Mouse (Mus musculus): ENCODE data around the gene Eef1a1.
"Not testable (repeated sequence)": the region's sequence is repeated elsewhere in the genome, so short reads cannot be mapped to it uniquely, and the experiment has no call there.

Eef1a1 gene

GRCm38 (mm10) chr9:78508106-78508786 lies 19.3 kb upstream of the Eef1a1 start:
- no peak for DNase-seq (ENCODE audit: low spot score in 2 of 2)

- no peak for DNase-seq (ENCODE audit: low spot score in 2 of 2)
These were observed 17.7 kb upstream of the Eef1a1 start for GRCm38 (mm10) chr9:78506722-78507077.

DNA sequence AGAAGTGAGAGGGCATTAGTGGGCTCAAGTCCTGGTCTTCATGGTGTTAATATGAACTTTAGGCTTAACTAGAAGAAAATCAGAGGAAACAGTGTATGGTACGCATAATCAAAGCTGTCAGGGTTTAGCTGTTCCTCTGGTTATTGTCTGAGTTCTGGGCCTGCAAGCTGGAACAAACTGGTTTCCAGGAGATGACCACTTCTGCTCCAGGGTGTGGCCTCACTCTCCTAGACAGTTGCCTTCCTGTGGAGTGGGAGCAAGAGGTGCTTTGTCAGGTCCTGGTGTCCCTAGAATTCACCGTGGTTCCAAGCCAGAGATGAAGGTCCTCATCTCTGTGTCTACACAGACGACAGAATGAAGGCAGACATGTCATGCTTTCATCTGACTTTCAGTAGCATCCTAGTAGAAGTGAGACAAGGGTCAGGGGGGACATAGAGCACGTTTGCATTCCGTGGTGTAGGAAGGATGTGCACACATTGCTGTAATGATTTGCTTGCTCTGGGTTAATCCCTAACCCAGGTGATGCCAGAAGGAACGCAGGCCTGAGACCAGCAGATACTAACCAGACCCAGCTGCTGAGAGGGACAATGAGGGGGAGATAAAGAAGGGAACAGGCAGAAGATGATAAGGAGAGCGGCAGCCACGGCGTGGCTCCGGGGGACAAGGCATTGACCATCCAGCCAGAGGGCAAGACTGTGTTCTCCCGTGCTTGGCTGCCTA lies 17.2 kb upstream of the Eef1a1 start:
- DNase-seq (ENCODE audit: low spot score in 2 of 2), result no peak

DNA sequence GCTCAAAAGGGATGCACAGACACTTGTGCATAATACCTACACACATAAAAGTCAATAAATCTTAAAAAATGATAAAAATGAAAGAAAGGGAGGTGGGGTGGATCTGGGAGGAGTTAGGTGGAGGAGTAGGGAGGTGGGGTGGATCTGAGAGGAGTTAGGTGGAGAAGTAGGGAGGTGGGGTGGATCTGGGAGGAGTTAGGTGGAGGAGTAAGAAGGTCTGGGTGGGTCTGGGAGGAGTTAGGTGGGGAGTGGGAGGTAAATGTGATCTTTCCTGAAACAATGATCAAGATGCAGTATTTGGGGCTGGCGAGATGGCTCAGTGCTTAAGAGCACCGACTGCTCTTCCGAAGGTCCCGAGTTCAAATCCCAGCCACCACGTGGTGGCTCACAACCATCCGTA lies 16.3 kb upstream of the Eef1a1 start:
- no peak for DNase-seq (ENCODE audit: low spot score in 2 of 2)

- DNase-seq (ENCODE audit: low spot score in 2 of 2), result no peak
These were observed 15.7 kb upstream of the Eef1a1 start for GRCm38 (mm10) chr9:78504679-78505078.

DNA sequence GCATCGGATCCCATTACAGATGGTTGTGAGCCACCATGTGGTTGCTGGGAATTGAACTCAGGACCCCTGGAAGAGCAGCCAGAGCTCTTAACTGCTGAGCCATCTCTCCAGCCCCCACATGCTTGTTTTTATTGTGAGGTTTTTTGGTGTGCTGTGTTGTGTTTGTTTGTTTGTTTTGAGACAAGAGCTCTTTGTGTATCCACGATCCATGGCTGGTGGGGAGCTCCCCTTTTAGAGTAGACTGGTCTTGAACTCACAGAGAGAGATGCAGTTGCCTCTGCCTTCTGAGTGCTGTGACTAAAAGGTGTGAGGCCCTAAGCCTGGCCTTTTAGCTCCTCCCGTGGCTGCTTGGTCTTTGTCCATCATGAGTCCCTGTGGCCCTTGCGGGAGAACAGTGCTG lies 15.2 kb upstream of the Eef1a1 start:
- DNase-seq (ENCODE audit: low spot score in 2 of 2), result no peak

DNA sequence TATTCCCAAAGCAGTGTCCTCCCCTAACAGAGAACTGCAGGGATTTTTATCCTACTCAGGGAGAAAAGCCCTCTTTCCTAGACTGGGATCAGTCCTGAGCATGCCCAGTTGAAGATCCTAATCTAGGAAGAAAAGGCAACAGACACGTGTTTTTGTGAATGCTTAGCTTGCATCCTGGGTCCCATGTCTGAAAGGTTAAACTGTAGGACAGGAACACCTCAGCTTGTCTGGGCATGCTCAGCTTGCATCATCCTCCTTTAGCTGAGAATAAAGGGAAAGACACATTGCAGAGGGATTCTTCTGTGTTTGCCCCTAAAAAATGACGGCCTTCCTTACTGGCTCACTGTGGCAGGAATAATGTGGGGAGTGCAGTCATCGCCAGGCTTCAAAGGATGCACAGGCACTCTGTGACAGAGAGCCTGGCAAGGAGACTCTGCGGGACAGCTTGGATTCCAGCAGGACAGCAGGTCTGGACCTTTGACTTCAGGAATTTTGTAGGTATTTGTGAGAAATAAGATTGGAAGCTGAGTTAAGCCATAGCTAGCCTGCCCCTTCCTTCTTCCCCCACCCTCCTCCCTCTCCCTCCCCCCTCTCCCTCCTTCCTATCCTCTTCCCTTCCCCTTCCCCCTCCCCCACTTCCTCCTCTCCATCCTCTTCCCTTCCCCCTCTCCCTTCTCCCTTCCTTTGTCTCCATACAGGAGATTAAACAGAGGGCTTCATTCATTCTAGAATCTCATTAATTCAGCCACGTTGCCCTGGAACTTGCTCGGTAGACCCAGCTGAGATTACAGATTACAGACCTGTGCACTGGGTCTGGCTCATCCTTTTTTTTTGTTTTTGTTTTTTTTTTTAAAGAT lies 14.5 kb upstream of the Eef1a1 start:
- peak in 1 of 2 experiments; percentile 5 for DNase-seq (ENCODE audit: low spot score in 2 of 2)

DNA sequence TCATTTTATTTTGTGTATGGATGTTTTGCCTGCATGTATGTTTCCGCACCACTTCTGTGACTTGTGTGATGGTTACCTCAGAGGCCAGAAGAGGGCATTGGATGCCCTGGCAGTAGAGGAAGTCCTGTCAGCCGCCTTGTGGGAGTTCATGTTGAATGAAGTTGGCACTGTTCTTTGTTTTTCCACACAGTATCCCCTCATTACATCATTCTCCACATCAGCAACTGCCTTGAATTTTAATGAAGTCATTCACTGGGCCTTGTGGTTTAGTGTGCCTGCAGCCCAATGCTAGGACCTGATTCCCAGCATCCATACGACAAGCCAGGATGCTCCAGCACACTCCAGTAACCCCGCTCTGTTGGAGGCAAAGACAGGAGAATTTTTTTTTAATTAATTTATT lies 12.3 kb upstream of the Eef1a1 start:
- DNase-seq (ENCODE audit: low spot score in 2 of 2), result no peak

- DNase-seq (ENCODE audit: low spot score in 2 of 2), result no peak
These were observed 11.4 kb upstream of the Eef1a1 start for GRCm38 (mm10) chr9:78500386-78500785.

GRCm38 (mm10) chr9:78493171-78493570 lies 4.2 kb upstream of the Eef1a1 start:
- no peak for DNase-seq (ENCODE audit: low spot score in 2 of 2)

DNA sequence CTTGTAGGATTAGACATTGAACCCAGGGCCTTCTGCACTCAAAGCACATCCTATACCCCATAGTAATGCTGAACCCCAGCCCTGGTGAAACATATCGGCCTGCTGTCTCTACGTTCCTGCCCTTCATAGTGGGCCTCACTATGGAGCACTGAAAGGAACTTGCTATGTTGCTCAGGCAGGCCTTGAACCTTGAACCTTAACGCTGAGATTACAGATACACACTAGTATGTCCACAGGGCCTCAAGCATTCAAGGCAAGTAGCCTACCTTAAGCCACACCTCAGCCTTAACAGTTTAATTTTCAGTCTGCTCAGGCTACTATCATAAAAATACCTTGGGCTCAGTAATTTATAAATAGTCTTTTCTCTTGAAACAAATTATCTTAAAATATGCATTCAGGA lies 3.3 kb upstream of the Eef1a1 start:
- no peak for DNase-seq (ENCODE audit: low spot score in 2 of 2)

DNA sequence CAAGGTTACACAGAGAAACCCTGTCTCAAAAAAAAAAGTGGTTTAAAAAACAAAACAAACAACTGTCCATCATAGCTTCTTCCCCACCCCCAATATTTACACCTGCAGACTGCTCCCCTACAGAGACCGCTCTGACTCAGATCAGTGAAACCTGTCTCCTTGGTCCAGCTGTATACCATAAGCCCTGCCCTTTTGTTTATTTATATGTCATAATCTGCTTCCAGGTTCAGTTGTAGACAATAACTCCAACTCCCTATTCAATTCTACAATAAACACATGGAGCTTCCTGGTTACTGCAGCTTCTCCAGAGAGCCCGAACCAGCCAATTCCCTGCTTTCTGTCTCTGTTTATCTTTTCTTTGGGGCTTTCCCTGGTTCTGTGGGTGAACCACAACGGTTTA lies 2.2 kb upstream of the Eef1a1 start:
- DNase-seq (ENCODE audit: low spot score in 2 of 2), result no peak

DNA sequence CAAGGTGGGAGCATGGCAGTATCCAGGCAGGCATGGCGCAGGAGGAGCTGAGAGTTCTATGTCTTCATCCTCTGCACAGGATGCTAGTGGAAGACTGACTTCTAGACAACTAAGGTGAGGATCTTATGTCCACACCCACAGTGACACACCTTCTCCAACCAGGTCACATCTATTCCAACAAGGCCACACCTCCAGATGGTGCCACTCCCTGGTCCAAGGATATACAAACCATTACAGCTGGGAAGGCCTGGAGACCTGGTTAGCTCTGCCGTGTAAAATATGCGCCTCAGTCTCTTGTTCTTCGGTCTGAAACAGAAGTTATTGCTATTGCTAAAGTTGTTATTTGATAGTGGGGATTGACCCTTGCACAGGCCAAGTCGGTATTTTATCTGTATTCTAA lies 930 bp downstream of the Eef1a1 start:
- DNase-seq (ENCODE audit: low spot score in 2 of 2), result not testable (repeated sequence)

- DNase-seq (ENCODE audit: low spot score in 2 of 2), result no peak
These were observed 4.3 kb downstream of the Eef1a1 start for GRCm38 (mm10) chr9:78484660-78485059.

GRCm38 (mm10) chr9:78482386-78482785 lies 6.6 kb downstream of the Eef1a1 start:
- no peak for DNase-seq (ENCODE audit: low spot score in 2 of 2)

DNA sequence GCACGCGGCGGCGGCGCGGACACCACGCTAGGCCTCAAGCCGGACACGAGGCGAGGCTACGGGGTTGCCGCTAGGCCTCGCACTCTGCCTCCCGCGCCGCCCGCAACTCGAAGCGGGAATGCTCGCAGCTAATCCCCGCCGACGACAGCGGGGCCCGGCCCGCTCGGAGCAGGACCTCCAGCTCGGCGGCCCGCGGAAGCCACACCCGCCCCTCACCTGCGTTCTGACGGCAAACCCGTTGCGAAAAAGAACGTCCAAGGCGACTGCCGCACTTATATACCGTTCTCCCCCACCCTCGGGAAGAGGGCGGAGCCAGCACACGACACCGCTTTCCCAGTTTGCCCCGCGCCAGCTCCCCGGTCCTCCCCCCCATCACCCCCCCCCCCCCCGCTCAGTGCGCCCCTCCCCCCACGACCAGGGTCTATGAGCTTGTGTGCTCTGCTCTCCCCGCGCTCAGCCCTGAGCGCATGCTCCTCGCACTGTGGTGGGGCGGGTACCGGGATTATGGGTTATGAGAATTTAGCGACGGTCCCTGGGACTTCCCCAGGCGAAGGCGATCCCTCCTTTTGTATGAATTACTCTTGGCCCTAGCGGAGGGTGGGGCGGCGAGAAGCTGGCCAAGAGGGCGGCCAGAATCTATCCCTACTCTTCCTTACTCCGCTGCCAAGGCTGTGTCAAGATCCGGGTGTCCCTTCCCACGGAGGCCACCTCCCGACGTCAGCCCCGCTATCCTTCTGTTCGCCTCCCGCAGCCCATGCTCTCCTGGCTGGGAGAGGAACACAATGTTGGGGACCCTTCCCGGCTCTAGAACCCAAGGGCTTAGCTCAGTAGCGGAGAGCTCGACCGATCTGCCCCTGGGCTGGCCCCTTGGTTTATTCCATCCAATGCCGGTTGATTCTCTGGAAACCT lies 7.3 kb downstream of the Eef1a1 start:
- peak; percentile 94 to 95 for DNase-seq (ENCODE audit: low spot score in 2 of 2)

- DNase-seq (ENCODE audit: low spot score in 2 of 2), result peak; percentile 51 to 58
These were observed 8.1 kb downstream of the Eef1a1 start for GRCm38 (mm10) chr9:78480706-78481358.

- not testable (repeated sequence) for DNase-seq (ENCODE audit: low spot score in 2 of 2)
These were observed 8.7 kb downstream of the Eef1a1 start for GRCm38 (mm10) chr9:78480227-78480626.

DNA sequence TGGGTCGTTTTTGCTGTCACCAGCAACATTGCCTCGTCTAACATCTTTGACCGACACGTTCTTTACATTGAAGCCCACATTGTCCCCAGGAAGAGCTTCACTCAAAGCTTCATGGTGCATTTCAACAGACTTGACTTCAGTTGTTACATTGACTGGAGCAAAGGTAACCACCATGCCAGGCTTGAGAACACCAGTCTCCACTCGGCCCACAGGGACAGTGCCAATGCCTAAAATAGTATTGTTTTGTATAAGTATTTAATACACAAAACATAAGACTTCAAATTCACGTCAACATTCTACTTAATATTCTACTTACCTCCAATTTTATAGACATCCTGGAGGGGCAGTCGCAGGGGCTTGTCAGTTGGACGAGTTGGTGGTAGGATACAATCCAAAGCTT lies 9.6 kb downstream of the Eef1a1 start:
- DNase-seq (ENCODE audit: low spot score in 2 of 2), result not testable (repeated sequence)

GRCm38 (mm10) chr9:78478009-78478605 lies 10.8 kb downstream of the Eef1a1 start:
- not testable (repeated sequence) for DNase-seq (ENCODE audit: low spot score in 2 of 2)

All from frontal cortex, postnatal 36 days (tissue).